Mouse (Mus musculus) cerebellum, postnatal 10 days (tissue): Measurements from ENCODE around the gene Polr3c.
A peak's percentile ranks its signal among the peaks of the same experiment; 100 is the strongest.
"Not testable (repeated sequence)": the region's sequence is repeated elsewhere in the genome, so short reads cannot be mapped to it uniquely, and the experiment has no call there.

Experiments used
- DNase-seq, 2 experiments: peaks; one replicate each; pipeline ENCODE4 v3.0.0; 2021; ENCODE audit warnings: mixed read lengths in 2 of 2

The Polr3c gene

GRCm38 (mm10) chr3:96675171-96675570, 52.3 kb downstream of the Polr3c start:
- no peak for DNase-seq

GRCm38 (mm10) chr3:96674442-96674841, 53.0 kb downstream of the Polr3c start:
- DNase-seq: no peak

- no peak for DNase-seq
These were observed 53.9 kb downstream of the Polr3c start for GRCm38 (mm10) chr3:96673514-96673913.

- DNase-seq: no peak
These were observed 55.9 kb downstream of the Polr3c start for GRCm38 (mm10) chr3:96671519-96671918.

GRCm38 (mm10) chr3:96669727-96670468, 57.5 kb downstream of the Polr3c start, which contains the start of gene Ankrd35:
Ankrd35 (plus strand) TSS chr3:96670131.
- peak; percentile 89 for DNase-seq

- DNase-seq: no peak
These were observed 58.9 kb downstream of the Polr3c start for GRCm38 (mm10) chr3:96668424-96669067.

GRCm38 (mm10) chr3:96667316-96667715, 60.1 kb downstream of the Polr3c start:
- peak; percentile 22 to 32 for DNase-seq

- no peak for DNase-seq
These were observed 60.5 kb downstream of the Polr3c start for GRCm38 (mm10) chr3:96666916-96667315.

GRCm38 (mm10) chr3:96665732-96666363, 61.6 kb downstream of the Polr3c start:
- not testable (repeated sequence) for DNase-seq

- DNase-seq: peak; percentile 95 to 97
These were observed 63.8 kb downstream of the Polr3c start for GRCm38 (mm10) chr3:96663432-96664239.

- peak; percentile 54 to 55 for DNase-seq
These were observed 64.6 kb downstream of the Polr3c start for GRCm38 (mm10) chr3:96662731-96663316.
